Mouse (Mus musculus) urinary bladder, postnatal 0 days (tissue): ENCODE results near the gene 2510002D24Rik. TPM values are rescaled to one million over a fixed set of nuclear protein-coding genes. Genes with fewer than 3 reads are reported as not detected.

ENCODE experiments used
- polyA plus RNA-seq: library from polyadenylated mRNA; unstranded; fragments of >200 nt; fragmentation: Nextera tagmentation; extraction: Ambion mirVana; gene quantifications from 2 replicates; pipeline ENCODE4 v1.2.1, GENCODE M21; 2015

The 2510002D24Rik gene
- polyA plus RNA-seq: 30.5 and 34.4 TPM in 2 replicates

DNA sequence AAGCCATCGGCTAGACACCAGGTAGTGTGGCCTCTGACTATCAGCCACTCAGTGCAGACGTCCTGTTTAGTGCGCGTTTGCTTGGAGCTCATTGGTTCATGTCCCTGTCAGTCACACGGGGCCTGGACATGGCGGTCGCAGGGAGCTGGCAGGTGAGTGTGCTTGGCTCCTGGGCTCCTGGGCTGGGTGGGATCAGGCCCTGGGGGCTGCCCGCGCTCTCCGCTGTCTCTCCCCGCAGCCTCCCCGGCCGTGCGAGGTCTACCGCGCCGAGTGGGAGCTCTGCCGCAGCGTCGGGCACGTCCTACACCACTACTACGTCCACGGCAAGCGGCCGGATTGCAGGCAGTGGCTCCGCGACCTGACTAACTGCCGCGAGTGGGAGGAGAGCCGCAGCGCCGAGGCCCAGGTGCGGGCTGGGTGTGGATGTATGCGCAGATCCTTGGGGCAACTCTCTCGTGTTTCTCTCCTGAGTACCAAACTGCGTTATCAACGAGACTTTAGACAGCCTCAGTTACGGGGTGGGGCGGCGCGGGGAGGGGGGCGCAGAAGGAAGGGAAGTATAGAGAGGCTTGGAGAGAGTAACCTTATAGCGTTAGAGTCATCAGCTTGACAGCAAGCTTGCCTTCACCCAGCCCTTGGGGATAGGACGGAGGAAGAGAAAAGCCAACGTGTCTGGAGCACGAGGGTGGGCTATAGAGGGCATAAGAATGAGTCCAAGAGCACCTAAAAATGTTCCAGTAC is at the start of gene 2510002D24Rik, which contains the start of gene Gm28539:
TSS of gene 2510002D24Rik (plus strand) at position 111 of the 741 bp plus-strand sequence.
TSS of gene Gm28539 (plus strand) at position 117 of the 741 bp plus-strand sequence.

GRCm38 (mm10) chr16:18811468-18812384 is 24.7 kb upstream of the 2510002D24Rik start, which contains the start of the genes Ufd1 and Cdc45:
Gene Ufd1, plus strand, starts transcription at chr16:18811779.
Gene Cdc45, minus strand, starts transcription at chr16:18811987.

DNA sequence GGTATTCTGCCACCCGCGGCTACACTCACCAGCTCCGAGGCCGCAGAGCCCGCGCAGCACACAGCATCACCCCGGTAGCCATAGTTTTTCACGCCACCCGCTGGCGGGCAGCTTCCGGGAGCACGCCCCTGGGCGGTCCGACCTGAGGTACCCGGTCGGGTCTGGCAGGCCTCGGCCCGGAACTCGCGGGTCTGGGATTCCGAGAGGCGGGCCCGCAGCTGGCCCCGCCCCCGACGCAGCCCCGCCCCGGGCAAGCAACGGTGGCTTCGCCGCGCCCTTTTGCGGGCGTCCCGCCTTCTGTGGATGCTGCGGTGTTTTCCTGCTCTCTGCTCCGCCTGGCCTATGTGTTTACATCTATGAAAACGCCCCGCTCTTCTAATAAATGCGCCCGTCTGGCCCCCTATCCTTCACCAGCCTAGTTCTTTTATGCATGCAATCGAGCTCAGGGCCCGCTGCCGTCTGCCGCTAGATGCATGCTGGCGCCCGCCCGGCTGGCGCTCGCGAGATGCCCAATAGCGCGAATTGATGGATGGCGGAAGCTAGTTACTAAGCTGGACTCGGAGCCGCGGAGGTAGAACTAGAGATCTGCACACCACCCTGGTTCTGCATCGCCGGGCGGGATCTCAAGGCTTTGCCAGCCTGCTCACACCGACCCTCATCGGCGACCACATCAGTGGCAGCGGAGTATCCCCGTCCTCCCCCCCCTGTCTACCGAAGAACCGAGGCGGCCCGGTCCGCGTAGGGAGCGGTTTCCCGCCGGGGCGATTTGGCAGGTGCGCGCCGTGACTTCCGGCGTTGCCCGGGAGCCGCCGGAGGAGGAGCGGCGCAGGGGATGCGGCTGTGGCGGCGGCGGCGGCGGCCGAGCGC is 40.3 kb downstream of the 2510002D24Rik start, which contains the start of the genes Mrpl40 and Hira:
TSS of gene Mrpl40 (minus strand) at position 421 of the 867 bp plus-strand sequence.
TSS of gene Hira (plus strand) at position 596 of the 867 bp plus-strand sequence.

Other genes with a start within 250 kb of the 2510002D24Rik start
- gene Tbx1, start 245.9 kb upstream of the 2510002D24Rik start, polyA plus RNA-seq: 0.47 and 0.51 TPM in 2 replicates
- gene Gp1bb, start 214.2 kb upstream of the 2510002D24Rik start, polyA plus RNA-seq: 5.2 and 6.6 TPM in 2 replicates
- gene Gm49601, start 210.2 kb upstream of the 2510002D24Rik start, polyA plus RNA-seq: 1.1 and 1.5 TPM in 2 replicates
- 33.1 and 43.4 TPM in 2 replicates for gene Sept5, start 206.6 kb upstream of the 2510002D24Rik start, polyA plus RNA-seq
- 27.9 and 36.5 TPM in 2 replicates for gene Cldn5, start 59.7 kb upstream of the 2510002D24Rik start, polyA plus RNA-seq
- gene Ufd1, start 24.8 kb upstream of the 2510002D24Rik start, polyA plus RNA-seq: 68.8 and 69.4 TPM in 2 replicates
- 7.9 and 10.9 TPM in 2 replicates for gene Cdc45, start 24.6 kb upstream of the 2510002D24Rik start, polyA plus RNA-seq
- not detected in 2 replicates for gene Gm28539, start within 50 bp of the 2510002D24Rik start, polyA plus RNA-seq
- 53.5 and 54.4 TPM in 2 replicates for gene Mrpl40, start 40.3 kb downstream of the 2510002D24Rik start, polyA plus RNA-seq
- gene Hira, start 40.5 kb downstream of the 2510002D24Rik start, polyA plus RNA-seq: 6.8 and 6.9 TPM in 2 replicates